Mouse (Mus musculus): ENCODE measurements at regions not wholly inside any gene's neighbourhood (a gene's known extent, or its start where the extent isn't known, plus 50 kb on each side); places are given as distances from the start of the nearest gene placed in this dataset.

DNA sequence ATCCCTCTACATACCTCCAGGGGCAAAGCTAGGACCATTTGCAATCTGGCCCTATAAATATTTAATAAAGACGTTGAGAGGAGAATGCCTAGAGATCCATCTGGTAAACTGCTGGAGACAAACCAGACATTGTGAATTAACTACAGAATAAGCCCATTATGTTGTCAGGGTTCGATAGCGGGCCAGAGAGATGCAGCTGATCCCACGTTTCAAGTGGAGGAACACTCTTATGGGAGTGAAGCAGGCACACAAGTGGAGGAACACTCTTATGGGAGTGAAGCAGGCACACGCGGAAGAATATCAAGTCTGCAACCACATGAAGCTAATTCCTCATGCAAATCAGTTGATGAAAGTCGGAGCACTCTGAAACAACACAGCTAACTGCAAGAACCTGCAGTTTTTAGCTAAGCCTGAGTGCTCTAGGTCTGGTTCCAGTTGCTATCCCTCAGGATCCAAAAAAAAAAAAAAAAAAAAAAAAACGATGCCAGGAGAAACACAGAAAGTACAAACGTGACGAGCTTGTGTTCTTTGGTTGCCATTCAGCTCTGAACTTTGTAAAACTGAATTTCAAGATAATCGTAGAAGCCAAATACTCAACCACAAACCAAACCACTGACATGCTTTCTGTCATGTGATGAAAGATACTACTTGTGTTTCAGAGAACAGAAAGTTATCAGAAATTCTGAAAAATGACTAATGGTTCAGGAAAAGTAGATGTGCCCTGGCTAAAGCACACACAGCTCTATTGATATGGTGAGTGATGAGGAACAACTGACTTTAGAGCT is 684.6 kb upstream of the Cited2 start:
- no peak overlapping the region for H3K4me3 ChIP-seq
- TF ChIP-seq CTCF (conservative IDR thresholded peaks at IDR 0.05): no peak
- H3K27ac ChIP-seq: no peak overlapping the region
- DNase-seq (ENCODE audit: low spot score in 2 of 2): no peak

DNA sequence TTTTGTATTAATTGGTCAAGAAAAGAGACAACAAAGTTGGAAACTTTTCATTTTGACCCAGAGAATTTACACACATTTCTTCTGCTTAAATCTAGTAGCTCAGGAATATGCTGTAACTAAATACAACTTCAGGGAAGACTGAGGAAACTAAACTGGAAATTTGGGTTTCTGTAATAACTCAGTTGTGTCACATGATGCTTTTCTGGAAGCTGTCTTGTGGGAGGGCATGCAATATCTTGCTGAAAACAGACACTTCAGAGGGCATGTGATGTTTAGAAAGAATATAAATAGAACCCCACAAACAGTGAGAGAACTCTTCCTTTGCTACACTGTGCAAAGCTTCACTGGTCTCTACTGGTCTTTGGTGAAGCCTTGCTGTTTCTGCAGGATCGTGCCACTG is 680.9 kb upstream of the Cited2 start:
- no peak for TF ChIP-seq CTCF (conservative IDR thresholded peaks at IDR 0.05)
- Histone ChIP-seq H3K27ac (no peak overlapping the region), H3K4me3 (no peak overlapping the region)
- DNase-seq (ENCODE audit: low spot score in 2 of 2): no peak

DNA sequence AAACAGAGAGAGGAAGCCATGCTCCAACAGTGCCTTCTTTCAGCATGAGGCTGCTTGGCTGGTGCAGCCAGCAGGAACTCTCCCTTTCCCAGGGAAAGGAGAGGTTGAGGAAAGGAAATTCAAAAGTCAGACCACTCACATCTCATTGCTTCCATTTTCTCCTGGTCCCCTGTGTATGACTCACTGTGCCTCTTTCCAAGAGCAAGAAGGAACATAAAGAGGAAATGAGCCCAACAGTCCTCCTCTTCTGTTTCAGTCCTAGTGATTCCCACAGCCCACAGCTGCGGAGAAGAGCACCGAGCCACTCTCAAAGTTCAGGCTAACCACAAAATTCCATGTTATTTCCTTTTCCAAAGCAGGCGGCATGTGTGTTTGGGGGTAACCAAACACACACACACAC is 680.0 kb upstream of the Cited2 start:
- no peak for DNase-seq (ENCODE audit: low spot score in 2 of 2)
- H3K4me3 ChIP-seq: no peak overlapping the region
- H3K27ac ChIP-seq: no peak overlapping the region
- no peak for TF ChIP-seq CTCF (conservative IDR thresholded peaks at IDR 0.05)

DNA sequence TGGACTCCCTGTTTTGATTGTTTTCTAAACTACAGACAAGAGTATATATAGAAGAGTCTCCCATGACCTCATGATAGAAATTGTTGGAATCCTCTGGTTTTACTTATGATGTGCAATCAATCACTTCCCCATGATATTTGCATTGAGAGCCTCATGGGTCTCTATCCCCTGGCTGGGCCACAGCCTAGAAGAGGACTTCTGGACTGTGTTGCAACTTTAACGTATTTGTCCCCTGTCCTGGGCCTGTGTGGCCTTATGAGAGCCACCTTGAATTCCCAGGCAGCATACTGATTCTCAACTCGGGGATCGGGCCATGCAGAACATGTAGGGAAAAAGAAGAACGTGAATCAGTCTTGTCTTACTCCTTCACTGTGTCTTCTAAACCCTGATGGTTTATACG is 676.3 kb upstream of the Cited2 start:
- H3K4me3 ChIP-seq: no peak overlapping the region
- DNase-seq (ENCODE audit: low spot score in 2 of 2): no peak
- H3K27ac ChIP-seq: no peak overlapping the region
- TF ChIP-seq CTCF (conservative IDR thresholded peaks at IDR 0.05): no peak

DNA sequence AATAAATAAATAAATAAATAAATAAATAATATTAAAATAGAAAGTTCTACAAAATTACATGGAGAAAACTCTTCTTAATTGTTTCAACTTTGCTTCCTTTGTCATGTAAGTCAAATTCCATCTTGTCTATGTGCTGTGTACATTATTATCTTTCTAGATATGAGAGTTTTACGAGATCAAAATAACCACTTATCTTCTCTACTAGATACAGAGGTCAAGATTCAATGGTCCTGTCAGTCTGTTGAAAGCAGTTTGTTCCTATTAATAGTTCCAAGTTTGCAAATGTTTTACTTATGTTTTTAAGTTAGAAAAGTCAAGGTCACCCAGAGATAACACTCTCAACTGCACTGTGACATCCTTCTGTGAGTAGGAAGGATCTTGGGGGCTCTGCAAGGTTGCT is 650.1 kb upstream of the Cited2 start:
- DNase-seq (ENCODE audit: low spot score in 2 of 2): no peak
- Histone ChIP-seq H3K4me3 (no peak overlapping the region), H3K27ac (no peak overlapping the region)
- no peak for TF ChIP-seq CTCF (conservative IDR thresholded peaks at IDR 0.05)

DNA sequence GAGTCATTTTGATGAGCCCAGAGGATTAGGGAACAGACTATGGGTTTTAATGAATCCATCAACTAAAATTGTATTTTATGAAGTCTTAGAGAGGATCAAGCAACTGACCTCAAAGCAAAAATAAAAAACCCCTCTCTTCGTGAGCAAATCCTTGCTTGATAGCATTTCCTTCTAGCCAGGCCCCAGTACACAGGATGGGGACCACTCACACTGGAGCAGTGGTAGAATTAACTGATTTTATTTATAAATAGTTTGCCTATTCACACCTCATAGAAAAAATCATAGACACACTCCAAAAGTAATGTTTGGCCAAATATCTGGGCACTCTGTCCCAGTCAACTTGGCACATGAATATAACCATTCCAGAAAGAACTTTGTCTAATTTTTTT is 649.0 kb upstream of the Cited2 start:
- no peak overlapping the region for H3K27ac ChIP-seq
- no peak for TF ChIP-seq CTCF (conservative IDR thresholded peaks at IDR 0.05)
- no peak for DNase-seq (ENCODE audit: low spot score in 2 of 2)
- no peak overlapping the region for H3K4me3 ChIP-seq

DNA sequence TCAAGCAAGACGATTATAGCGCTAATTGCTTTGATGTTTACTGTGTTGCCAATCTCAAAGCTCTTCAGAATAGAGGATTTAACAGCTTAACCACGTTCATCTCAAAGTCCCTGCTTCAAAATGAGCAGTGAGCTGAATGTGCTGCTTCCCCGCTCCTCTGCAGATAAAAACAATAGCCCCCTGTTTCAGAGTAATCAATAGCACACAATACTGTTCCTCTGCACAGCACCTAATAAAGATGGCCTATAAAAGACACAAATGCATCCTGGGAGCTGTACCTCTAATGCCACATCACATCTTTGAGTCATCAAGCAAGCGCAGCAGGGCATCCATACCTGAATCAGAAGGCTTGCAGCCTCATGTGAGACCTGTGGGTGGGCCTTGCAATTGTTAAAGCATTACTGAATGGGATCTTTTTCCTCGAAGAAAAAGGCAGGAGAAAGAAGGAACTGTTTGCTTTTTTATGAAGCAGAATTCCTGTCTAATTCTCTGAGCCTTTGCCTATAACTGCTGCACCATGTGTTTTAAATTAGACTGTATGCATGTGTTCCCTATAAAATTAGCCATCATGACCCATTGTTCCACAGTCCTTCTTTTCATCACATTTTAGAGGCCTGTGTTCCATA is 648.5 kb upstream of the Cited2 start:
- no peak overlapping the region for H3K27ac ChIP-seq
- TF ChIP-seq CTCF (conservative IDR thresholded peaks at IDR 0.05): no peak
- DNase-seq (ENCODE audit: low spot score in 2 of 2): no peak
- H3K4me3 ChIP-seq: no peak overlapping the region

DNA sequence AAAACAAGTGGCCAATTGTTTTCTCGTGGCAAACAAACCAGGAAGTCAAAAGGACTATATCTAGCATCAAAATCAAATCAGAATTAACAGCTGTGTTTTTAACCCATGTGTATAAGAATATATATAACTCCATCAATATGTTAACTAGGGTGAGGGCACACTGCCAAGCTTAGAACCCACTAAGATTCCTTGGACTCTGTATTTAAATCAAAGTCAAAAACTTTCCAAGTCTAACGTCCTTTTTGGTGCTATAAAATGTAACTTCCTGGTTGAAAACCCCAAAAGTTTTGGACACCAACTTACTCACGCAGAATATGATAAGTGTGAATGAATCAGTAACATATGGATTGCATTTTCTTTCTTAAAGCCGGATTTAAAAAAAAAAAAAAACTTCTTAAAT is 647.9 kb upstream of the Cited2 start:
- no peak for TF ChIP-seq CTCF (conservative IDR thresholded peaks at IDR 0.05)
- DNase-seq (ENCODE audit: low spot score in 2 of 2): no peak
- Histone ChIP-seq H3K4me3 (no peak overlapping the region), H3K27ac (no peak overlapping the region)

DNA sequence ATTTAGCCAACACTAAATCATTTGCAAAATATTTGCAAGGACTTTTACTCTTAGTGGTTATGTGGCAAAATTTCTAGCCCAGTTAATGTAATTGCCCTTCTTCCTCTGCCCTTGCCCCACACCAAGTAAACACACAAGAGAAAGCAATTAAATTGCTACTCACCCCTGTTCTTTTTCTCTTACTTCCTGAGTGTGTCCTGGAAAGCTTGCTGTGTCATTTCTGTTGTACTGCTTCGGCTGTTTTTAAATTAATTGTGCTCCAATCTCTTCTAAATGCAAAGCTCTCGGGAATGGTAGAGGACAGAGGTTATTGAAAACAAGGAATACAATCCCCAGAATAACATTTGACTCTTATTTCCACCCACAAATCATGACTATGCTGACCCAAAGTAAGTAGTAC is 647.4 kb upstream of the Cited2 start:
- no peak overlapping the region for H3K4me3 ChIP-seq
- no peak for DNase-seq (ENCODE audit: low spot score in 2 of 2)
- H3K27ac ChIP-seq: no peak overlapping the region
- TF ChIP-seq CTCF (conservative IDR thresholded peaks at IDR 0.05): no peak

DNA sequence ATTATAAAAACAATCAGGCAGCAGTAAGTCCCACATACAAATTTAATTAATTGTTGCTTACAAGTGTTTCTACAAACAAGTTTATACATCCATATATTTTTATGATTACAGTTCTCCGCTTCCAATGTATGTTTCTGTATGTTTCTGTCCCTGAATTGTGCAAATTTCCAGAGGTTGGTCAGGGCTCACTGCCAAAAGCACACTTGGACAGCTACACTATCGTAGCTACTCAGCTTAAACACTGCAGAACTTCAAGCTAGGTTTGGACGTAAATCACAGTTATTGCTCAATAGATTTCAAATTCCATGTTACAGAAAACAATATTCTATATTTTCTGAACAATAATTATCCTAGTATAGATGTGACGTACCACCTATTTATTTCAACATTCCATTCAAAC is 646.8 kb upstream of the Cited2 start:
- Histone ChIP-seq H3K4me3 (no peak overlapping the region), H3K27ac (no peak overlapping the region)
- no peak for DNase-seq (ENCODE audit: low spot score in 2 of 2)
- no peak for TF ChIP-seq CTCF (conservative IDR thresholded peaks at IDR 0.05)

DNA sequence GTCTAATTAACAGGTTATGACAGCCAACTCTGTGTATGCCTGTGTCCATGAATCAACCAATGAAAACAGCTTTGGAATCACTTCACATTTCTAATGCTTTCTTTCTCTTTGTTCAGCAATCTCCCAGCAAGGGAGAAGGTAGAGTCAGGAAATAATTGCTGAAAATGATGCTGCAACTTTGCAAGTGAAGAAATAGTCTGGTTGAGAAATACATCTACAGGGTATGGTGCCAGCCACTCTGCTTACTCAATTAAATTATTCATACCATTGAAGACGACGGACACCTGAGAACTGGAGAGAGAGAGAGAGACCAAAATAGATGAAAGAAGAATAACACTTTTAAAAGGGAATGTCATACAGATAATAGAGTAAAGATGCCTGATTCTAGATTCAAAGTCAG is 645.4 kb upstream of the Cited2 start:
- DNase-seq (ENCODE audit: low spot score in 2 of 2): no peak
- TF ChIP-seq CTCF (conservative IDR thresholded peaks at IDR 0.05): no peak
- Histone ChIP-seq H3K4me3 (no peak overlapping the region), H3K27ac (no peak overlapping the region)

DNA sequence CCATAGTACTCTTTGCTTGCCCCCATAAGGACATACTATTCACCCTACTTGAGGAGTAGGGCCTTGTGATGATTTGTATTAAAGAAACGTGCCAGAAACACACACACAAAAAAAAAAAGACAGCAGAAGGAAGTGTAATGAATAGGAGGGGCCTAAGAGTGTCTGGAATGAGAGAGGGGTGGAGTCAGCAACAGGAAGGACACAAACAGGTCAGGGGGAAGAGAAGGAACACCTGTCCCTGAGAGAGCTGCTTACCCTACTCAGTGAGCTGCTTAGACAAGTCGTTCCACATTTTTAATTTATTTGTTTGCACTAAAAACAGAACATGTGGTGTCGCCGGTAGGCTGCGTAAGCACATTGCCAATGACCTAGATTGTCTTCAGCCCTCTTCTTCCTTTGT is 642.2 kb upstream of the Cited2 start:
- DNase-seq (ENCODE audit: low spot score in 2 of 2): no peak
- Histone ChIP-seq H3K4me3 (no peak overlapping the region), H3K27ac (no peak overlapping the region)
- TF ChIP-seq CTCF (conservative IDR thresholded peaks at IDR 0.05): no peak

DNA sequence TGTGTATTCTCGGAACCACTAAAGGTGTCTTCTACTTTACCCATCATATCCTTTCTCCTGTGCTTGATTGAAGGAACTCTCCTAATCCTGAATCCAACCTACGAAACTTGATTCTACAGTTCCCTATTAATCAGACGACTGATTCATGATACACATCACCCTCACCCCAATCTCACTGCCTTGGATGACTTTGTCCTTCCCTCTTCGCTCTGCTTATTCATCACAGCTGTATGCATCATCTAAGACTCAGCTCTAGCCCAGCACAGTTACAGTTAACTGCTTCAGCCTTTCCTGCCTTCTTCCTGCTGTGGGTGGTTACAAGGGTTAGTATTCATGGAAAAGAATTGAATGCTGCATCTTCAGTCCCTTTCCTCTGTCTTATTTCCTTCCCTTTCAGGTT is 640.1 kb upstream of the Cited2 start:
- H3K4me3 ChIP-seq: no peak overlapping the region
- no peak for TF ChIP-seq CTCF (conservative IDR thresholded peaks at IDR 0.05)
- no peak for DNase-seq (ENCODE audit: low spot score in 2 of 2)
- H3K27ac ChIP-seq: no peak overlapping the region

DNA sequence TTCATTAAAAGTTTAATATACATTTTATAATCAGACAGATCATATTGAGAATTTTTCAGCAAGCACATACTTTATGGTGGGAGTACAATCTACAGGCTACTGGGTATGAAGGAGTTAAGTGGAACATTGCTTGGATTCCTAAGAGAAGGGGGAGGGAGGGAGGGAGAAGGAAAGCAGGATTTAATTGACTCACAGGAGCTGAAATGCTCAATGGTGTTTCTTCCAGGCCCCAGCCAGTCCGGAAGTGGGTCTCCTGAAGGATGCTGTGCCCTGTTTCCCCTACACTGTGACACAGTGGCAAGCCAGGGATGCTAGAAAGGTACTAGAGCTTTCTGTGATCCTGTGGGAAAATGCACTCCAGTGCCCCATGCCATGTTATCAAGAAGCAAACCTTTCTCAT is 621.0 kb upstream of the Cited2 start:
- no peak overlapping the region for H3K27ac ChIP-seq
- TF ChIP-seq CTCF (conservative IDR thresholded peaks at IDR 0.05): no peak
- no peak for DNase-seq (ENCODE audit: low spot score in 2 of 2)
- no peak overlapping the region for H3K4me3 ChIP-seq

Data from layer of hippocampus, adult 2 months (tissue).